Mouse (Mus musculus) kidney, postnatal 0 days (tissue): Measurements from ENCODE around the gene Eif2b1. TPM values are rescaled to one million over a fixed set of nuclear protein-coding genes. Genes with fewer than 3 reads are reported as not detected.
A peak's percentile ranks its signal among the peaks of the same experiment; 100 is the strongest.

Experiments used
- ATAC-seq: fragments of 200-750 bp; cut with Nextera tagmentation; replicated peaks from 2 replicates; pipeline ENCODE4 v1.8.0; 2017; ENCODE audit warnings: low read depth, moderate number of reproducible peaks, moderate TSS enrichment, moderate library complexity; ENCODE audit not compliant: low FRiP score
- DNase-seq: peaks from one replicate; pipeline ENCODE4 v3.0.0-alpha.2; 2016; ENCODE audit warnings: low spot score
- H3K27ac ChIP-seq: fragments of 300-500 bp; sonication (generic); 2 replicates; pipeline ENCODE4 v1.5.1; 2014; ENCODE audit warnings: mild to moderate bottlenecking
- H3K27me3 ChIP-seq: fragments of 300-500 bp; sonication (generic); 2 replicates; pipeline ENCODE4 v1.6.1; 2014; ENCODE audit warnings: low read length, mixed read lengths; ENCODE audit not compliant: insufficient read depth
- H3K36me3 ChIP-seq: fragments of 300-500 bp; sonication (generic); 2 replicates; pipeline ENCODE4 v1.6.1; 2014; ENCODE audit warnings: low read length, mixed read lengths; ENCODE audit not compliant: insufficient read depth
- H3K4me1 ChIP-seq: fragments of 300-500 bp; sonication (generic); replicated peaks from 2 replicates; pipeline ENCODE4 v1.6.1; 2014; ENCODE audit warnings: antibody characterized with exemption, low read length, mixed read lengths; ENCODE audit not compliant: insufficient read depth
- H3K4me2 ChIP-seq: fragments of 300-500 bp; sonication (generic); 2 replicates; pipeline ENCODE4 v1.6.1; 2014; ENCODE audit warnings: mild to moderate bottlenecking, low read length, moderate library complexity, mixed read lengths
- H3K4me3 ChIP-seq: fragments of 300-500 bp; sonication (generic); replicated peaks from 2 replicates; pipeline ENCODE4 v1.5.1; 2014; ENCODE audit warnings: low read depth, low read length
- H3K9ac ChIP-seq: fragments of 300-500 bp; sonication (generic); 2 replicates; pipeline ENCODE4 v1.6.1; 2014; ENCODE audit warnings: low read depth, low read length
- H3K9me3 ChIP-seq: fragments of 300-500 bp; sonication (generic); replicated peaks from 2 replicates; pipeline ENCODE4 v1.6.1; 2016; ENCODE audit warnings: low read length, inconsistent platforms, mixed read lengths
- CTCF ChIP-seq: IDR thresholded peaks from 2 replicates; pipeline ENCODE4 v1.5.1; 2016; ENCODE audit warnings: antibody characterized with exemption, low read depth, mild to moderate bottlenecking, moderate library complexity
- WGBS: fragments of 180-500 bp; shearing (Covaris S2); extraction: QIAGEN DNeasy Blood & Tissue Kit; methylation state at CpG from one replicate; pipeline ENCODE4 v1.1.7; 2014; 5-methylcytosine and 5-hydroxymethylcytosine counted together
- polyA plus RNA-seq: library from polyadenylated mRNA; unstranded; fragments of >200 nt; fragmentation: Nextera tagmentation; extraction: Ambion mirVana; gene quantifications from 2 replicates; pipeline ENCODE4 v1.2.1, GENCODE M21; 2015

The Eif2b1 gene
- polyA plus RNA-seq, 1 experiment from 2014 or later, result 64.4 TPM

DNA sequence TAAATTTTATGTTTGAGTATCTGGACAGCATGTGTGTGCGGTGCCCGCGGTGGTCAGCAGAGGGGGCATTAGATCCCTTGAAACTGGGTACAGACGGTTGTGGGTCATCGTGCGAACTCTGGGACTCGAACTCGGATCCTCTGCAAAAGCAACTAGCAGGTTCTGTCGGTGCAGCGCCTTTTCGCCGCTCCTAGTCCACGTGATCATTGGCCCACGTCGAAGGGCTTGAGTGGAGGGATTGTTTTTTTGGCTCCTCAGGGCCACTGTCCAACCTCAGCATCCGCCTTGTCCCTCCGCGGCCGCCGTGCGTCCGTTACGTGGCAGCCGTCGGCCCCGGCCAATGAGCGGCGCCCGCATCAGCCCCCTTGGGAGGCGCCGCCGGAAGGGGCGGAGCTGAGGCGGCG, 38.5 kb downstream of the Eif2b1 start, which contains the start of gene Tmed2:
Gene Tmed2, plus strand, starts transcription at position 313 of the 404 bp plus-strand sequence.
- DNase-seq (peak; percentile 98), ATAC-seq (peak; percentile 96)
- Histone ChIP-seq H3K4me2 (peak within 1 kb of the TSS; percentile 66), H3K4me3 (peak within 1 kb of the TSS; percentile 86), H3K27me3 (no peaks in the 10 kb centered on the region), H3K9me3 (no peaks in the 10 kb centered on the region), H3K36me3 (peaks cover 13% of the 10 kb centered on the region; the same call in 1 of the 2 replicates), H3K4me1 (0 out of 2 replicates have a peak, but pooled peaks cover 8% of the 10 kb centered on the region), H3K27ac (peak within 1 kb of the TSS; percentile 94), H3K9ac (peak within 1 kb of the TSS; percentile 93)
- peak; percentile 55 for TF ChIP-seq CTCF
- under 1% methylated on average over 33 of the region's 35 CpGs for WGBS

DNA sequence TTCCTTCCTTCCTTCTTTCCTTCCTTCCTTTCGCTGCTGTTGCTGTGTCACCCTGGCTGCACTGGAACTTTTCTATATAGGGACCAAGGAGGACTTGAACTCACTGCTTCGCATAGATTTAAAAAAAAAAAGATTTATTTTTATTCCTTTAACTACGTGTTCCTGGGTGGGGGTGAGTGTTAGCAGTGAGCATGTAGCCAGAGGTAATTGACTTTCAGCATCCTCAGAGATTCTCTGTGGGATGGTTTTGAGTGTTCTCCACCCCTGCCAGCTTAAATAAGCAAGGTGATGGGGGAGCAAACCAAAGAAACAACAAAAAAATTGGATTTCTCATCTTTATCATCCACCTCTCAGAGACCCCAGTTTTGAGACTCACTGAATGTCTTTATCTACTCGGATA, 39.0 kb downstream of the Eif2b1 start:
- Histone ChIP-seq H3K9ac (no peak overlapping the region), H3K27ac (no peak overlapping the region), H3K36me3 (peaks cover 9% of the 10 kb centered on the region; the same call in 1 of the 2 replicates), H3K27me3 (no peaks in the 10 kb centered on the region), H3K4me3 (peak overlapping the region; percentile 86; the same call in 1 of the 2 replicates), H3K4me2 (peak overlapping the region; percentile 33), H3K9me3 (no peaks in the 10 kb centered on the region), H3K4me1 (0 out of 2 replicates have a peak, but pooled peaks cover 8% of the 10 kb centered on the region)
- DNase-seq (no peak), ATAC-seq (no peak)
- 67% methylated on average over 4 of the region's 4 CpGs for WGBS
- TF ChIP-seq CTCF, result no peak

DNA sequence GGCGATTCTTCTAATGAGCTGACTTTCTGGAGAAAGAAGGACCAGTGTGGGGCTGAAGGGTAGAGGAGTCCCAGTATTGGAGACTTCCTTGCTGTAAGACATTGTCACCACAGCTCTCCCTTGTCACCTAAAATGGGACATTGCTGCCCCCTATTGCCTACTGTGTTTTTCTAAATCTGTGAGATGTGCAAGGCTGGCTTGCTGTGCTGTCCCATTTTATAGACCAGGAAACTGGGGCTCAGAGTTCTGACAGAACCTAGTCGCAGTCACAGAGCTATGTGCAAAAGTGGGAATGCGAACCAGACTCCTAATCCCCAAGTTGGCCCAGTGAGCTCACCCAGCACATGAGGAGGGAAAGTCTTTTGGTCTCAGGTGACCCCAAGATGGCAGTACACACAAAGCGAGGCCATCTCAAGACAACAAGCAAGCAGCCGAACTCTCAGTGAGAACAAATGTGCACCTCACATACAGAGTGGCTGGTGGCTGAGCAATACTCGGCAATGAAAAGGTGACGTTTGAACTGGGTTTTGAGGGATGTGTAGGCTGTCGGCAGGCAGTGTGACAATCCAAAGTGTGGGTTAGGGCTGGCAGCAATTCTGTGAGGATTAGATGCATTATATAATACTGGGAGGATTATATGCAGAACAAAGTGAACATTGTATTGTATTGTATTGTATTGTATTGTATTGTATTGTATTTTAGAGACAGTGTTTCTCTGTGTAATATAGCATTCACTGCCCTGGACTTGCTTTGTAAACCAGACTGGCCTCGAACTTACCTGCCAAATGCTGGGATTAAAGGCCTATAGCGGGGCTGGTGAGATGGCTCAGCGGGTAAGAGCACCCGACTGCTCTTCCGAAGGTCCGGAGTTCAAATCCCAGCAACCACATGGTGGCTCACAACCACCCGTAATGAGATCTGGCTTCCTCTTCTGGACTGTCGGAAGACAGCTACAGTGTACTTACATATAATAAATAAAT, 39.8 kb downstream of the Eif2b1 start:
- TF ChIP-seq CTCF, result peak; percentile 68
- no peak for ATAC-seq
- no peaks in the 10 kb centered on the region for H3K9me3 ChIP-seq
- 80% methylated on average over 15 of the region's 16 CpGs for WGBS
- H3K27me3 ChIP-seq, result no peaks in the 10 kb centered on the region
- 0 out of 2 replicates have a peak, but pooled peaks cover 8% of the 10 kb centered on the region for H3K4me1 ChIP-seq
- H3K4me2 ChIP-seq, result no peak overlapping the region
- 0 out of 2 replicates have a peak, but pooled peaks cover 1% of the 10 kb centered on the region for H3K36me3 ChIP-seq
- DNase-seq, result peak; percentile 67
- no peak overlapping the region for H3K27ac ChIP-seq
- no peak overlapping the region for H3K4me3 ChIP-seq
- H3K9ac ChIP-seq, result no peak overlapping the region

- Histone ChIP-seq H3K27ac (peak overlapping the region; percentile 60), H3K9ac (peak overlapping the region; percentile 46), H3K4me2 (peak overlapping the region; percentile 49), H3K4me1 (0 out of 2 replicates have a peak, but pooled peaks cover 9% of the 10 kb centered on the region), H3K36me3 (no peaks in the 10 kb centered on the region), H3K9me3 (no peaks in the 10 kb centered on the region), H3K27me3 (no peaks in the 10 kb centered on the region), H3K4me3 (no peak overlapping the region)
- TF ChIP-seq CTCF, result peak; percentile 19; the same call in 1 of the 2 replicates
- ATAC-seq (no peak), DNase-seq (peak; percentile 73)
- 5% methylated on average over 17 of the region's 17 CpGs for WGBS
These were observed 42.2 kb downstream of the Eif2b1 start for GRCm38 (mm10) chr5:124536776-124537175.

GRCm38 (mm10) chr5:124535016-124535415, 43.9 kb downstream of the Eif2b1 start:
- Histone ChIP-seq H3K9ac (no peak overlapping the region), H3K27me3 (no peaks in the 10 kb centered on the region), H3K9me3 (no peaks in the 10 kb centered on the region), H3K36me3 (no peaks in the 10 kb centered on the region), H3K27ac (no peak overlapping the region), H3K4me1 (peaks cover 13% of the 10 kb centered on the region; the same call in 1 of the 2 replicates), H3K4me2 (no peak overlapping the region), H3K4me3 (no peak overlapping the region)
- TF ChIP-seq CTCF, result no peak
- ATAC-seq, result no peak
- no peak for DNase-seq
- WGBS, result 63% methylated on average over 5 of the region's 5 CpGs

- no peak for TF ChIP-seq CTCF
- Histone ChIP-seq H3K36me3 (no peaks in the 10 kb centered on the region), H3K9me3 (no peaks in the 10 kb centered on the region), H3K4me2 (0 out of 2 replicates have a peak overlapping the region, but pooled peaks have one; percentile 21), H3K4me1 (peaks cover 33% of the 10 kb centered on the region), H3K27ac (peak overlapping the region; percentile 90), H3K27me3 (no peaks in the 10 kb centered on the region), H3K9ac (0 out of 2 replicates have a peak overlapping the region, but pooled peaks have one; percentile 23), H3K4me3 (no peak overlapping the region)
- DNase-seq (peak; percentile 65), ATAC-seq (no peak)
- WGBS, result 28% methylated on average over 7 of the region's 7 CpGs
These were observed 46.5 kb downstream of the Eif2b1 start for GRCm38 (mm10) chr5:124532451-124532850.
